Mouse (Mus musculus) intestine, embryonic 16.5 days (tissue): ENCODE results near the gene Gm48552. TPM values are rescaled to one million over a fixed set of nuclear protein-coding genes. Genes with fewer than 3 reads are reported as not detected.

Experiments used
- ATAC-seq: fragments of 200-750 bp; cut with Nextera tagmentation; 2 replicates; pipeline ENCODE4 v1.8.0; 2017; ENCODE audit warnings: moderate TSS enrichment, moderate library complexity
- H3K27ac ChIP-seq: fragments of 300-500 bp; sonication (generic); 2 replicates; pipeline ENCODE4 v1.5.1; 2014; ENCODE audit warnings: mild to moderate bottlenecking, low read length
- H3K27me3 ChIP-seq: fragments of 300-500 bp; sonication (generic); replicated peaks from 2 replicates; pipeline ENCODE4 v1.6.1; 2014; ENCODE audit warnings: low read length, control low read depth, mixed read lengths; ENCODE audit not compliant: control insufficient read depth, insufficient read depth
- H3K36me3 ChIP-seq: fragments of 300-500 bp; sonication (generic); 2 replicates; pipeline ENCODE4 v1.6.1; 2014; ENCODE audit warnings: low read length, control low read depth; ENCODE audit not compliant: control insufficient read depth, insufficient read depth
- H3K4me1 ChIP-seq: fragments of 300-500 bp; sonication (generic); 2 replicates; pipeline ENCODE4 v1.6.1; 2014; ENCODE audit warnings: low read length, control low read depth, mixed read lengths; ENCODE audit not compliant: control insufficient read depth, insufficient read depth
- H3K4me2 ChIP-seq: fragments of 300-500 bp; sonication (generic); 2 replicates; pipeline ENCODE4 v1.6.1; 2014; ENCODE audit warnings: low read depth, low read length, control low read depth
- H3K4me3 ChIP-seq: fragments of 300-500 bp; sonication (generic); 2 replicates; pipeline ENCODE4 v1.5.1; 2014; ENCODE audit warnings: mild to moderate bottlenecking, low read length
- H3K9ac ChIP-seq: fragments of 300-500 bp; sonication (generic); 2 replicates; pipeline ENCODE4 v1.6.1; 2014; ENCODE audit warnings: low read depth, low read length
- H3K9me3 ChIP-seq: fragments of 300-500 bp; sonication (generic); 2 replicates; pipeline ENCODE4 v1.6.1; 2016; ENCODE audit warnings: low read length, control low read depth; ENCODE audit not compliant: control insufficient read depth
- WGBS: fragments of 180-500 bp; shearing (Covaris S2); extraction: QIAGEN DNeasy Blood & Tissue Kit; methylation state at CpG from one replicate; pipeline ENCODE4 v1.1.7; 2014; 5-methylcytosine and 5-hydroxymethylcytosine counted together
- polyA plus RNA-seq: library from polyadenylated mRNA; unstranded; fragments of >200 nt; fragmentation: Nextera tagmentation; extraction: Ambion mirVana; gene quantifications from 2 replicates; pipeline ENCODE4 v1.2.1, GENCODE M21; 2015

Gm48552 gene
- polyA plus RNA-seq, result 0.55 and 1.8 TPM in 2 replicates

DNA sequence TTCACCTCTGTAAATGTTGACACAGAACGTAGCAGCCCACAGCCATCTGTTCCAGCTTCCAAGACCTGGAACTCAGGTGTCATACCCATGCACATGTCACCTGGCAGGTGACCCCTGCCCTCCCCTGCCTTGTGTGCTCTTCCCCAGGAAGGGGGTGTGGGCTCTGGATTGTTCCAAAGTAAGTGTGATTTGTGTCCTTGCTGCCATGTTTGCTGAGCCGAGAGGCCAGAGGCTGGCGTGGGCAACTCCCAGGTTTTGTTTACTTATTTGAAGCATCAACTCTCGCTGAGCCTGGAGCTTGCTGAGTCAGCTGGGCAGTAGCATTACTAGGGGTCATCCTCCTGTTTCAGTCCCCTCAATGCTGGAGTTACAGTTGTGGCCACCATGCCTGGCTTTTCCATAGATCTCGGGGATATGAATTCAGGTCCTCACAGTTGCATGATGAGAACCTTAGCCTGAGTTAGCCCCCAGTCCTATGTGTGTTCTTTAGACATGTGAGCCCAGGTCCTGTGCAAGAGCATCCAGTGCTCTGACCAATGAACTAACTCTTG, at the start of gene Gm48552:
TSS of gene Gm48552 (plus strand) at position 501 of the 551 bp plus-strand sequence.
- no peak for ATAC-seq
- H3K4me2 ChIP-seq, result no peak within 1 kb of the TSS
- peak within 1 kb of the TSS; percentile 10; the same call in 1 of the 2 replicates for H3K27ac ChIP-seq
- peak within 1 kb of the TSS; percentile 35 for H3K9ac ChIP-seq
- no peaks in the 10 kb centered on the region for H3K9me3 ChIP-seq
- H3K4me1 ChIP-seq, result peaks cover 35% of the 10 kb centered on the region
- no peak within 1 kb of the TSS for H3K4me3 ChIP-seq
- H3K36me3 ChIP-seq, result peaks cover 11% of the 10 kb centered on the region
- no peaks in the 10 kb centered on the region for H3K27me3 ChIP-seq
- 53% methylated on average over 5 of the region's 5 CpGs for WGBS

DNA sequence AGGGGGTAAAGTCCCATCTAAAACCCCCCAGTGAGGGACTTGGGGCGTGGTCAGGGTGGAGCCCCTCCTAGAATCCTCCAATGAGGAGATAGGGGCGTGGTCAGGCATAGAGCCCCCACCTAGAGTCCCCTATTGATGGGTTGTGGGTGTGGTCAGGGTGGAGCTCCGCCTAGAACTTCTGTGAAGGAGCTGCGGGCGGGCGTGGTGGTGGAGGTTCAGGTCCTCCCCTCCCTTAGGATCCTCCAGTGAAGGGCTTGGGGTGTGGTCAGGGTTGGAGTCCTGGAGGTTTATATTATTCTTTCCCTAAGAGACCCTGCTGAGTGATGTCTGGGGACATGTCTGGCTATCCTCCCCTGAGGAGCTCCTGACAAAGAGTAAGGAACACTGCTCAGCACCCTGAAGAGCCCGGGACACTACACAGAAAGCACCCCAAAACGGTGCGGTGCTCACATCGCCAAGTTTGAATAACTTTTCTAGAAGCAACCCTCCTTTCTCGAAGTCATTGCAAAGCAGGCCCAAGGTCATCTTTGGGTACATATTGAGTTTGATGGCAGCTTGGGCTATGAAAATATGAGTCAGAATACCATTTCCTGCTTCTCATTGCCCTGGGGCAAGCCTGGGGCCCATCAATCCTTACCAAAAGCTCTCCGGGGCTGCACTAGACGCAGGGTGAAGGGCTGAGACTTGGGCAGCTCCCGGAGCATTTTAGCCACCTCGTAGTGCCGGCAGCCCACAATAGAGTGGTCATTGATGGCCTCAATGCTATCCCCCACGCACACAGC, 48.1 kb upstream of the Gm48552 start:
- no peak for ATAC-seq
- Histone ChIP-seq H3K9ac (no peak overlapping the region), H3K9me3 (no peaks in the 10 kb centered on the region), H3K4me3 (no peak overlapping the region), H3K4me1 (peaks cover 26% of the 10 kb centered on the region), H3K36me3 (no peaks in the 10 kb centered on the region), H3K27me3 (peaks cover 13% of the 10 kb centered on the region; the same call in 1 of the 2 replicates), H3K27ac (no peak overlapping the region), H3K4me2 (no peak overlapping the region)
- WGBS, result 43% methylated on average over 17 of the region's 17 CpGs

DNA sequence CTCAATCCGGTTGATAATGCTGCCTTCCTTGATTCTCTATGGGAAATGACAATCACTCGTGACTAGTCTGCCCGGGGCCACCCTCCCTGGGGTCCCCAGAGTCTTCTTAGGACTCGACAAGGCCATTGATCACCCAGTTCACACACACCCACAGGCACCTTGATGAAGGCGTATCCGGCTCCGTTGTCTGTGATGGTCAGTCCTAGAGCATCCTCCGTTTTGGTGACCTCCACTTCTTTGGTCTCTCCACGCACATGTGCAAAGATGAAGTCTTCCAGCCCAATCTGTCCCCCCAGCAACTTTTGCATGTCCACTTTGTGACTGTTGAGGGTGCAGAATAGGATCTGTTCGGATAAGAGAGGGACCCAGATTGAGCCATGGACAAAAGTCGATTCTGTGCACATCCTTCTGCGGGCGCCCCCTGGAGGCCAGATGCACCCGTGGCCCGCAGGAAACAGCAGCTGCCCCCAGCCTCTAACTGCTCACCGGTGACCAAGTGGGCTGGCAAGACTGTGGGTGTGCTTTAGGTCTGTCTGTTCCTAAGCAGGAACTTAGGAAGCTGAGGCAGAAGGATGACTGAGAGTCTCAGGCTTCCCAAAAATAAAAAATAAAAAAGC, 47.4 kb upstream of the Gm48552 start:
- Histone ChIP-seq H3K9me3 (no peaks in the 10 kb centered on the region), H3K9ac (no peak overlapping the region), H3K27me3 (peaks cover 13% of the 10 kb centered on the region; the same call in 1 of the 2 replicates), H3K36me3 (no peaks in the 10 kb centered on the region), H3K4me2 (no peak overlapping the region), H3K4me1 (peaks cover 21% of the 10 kb centered on the region), H3K27ac (no peak overlapping the region), H3K4me3 (no peak overlapping the region)
- no peak for ATAC-seq
- 36% methylated on average over 16 of the region's 16 CpGs for WGBS

DNA sequence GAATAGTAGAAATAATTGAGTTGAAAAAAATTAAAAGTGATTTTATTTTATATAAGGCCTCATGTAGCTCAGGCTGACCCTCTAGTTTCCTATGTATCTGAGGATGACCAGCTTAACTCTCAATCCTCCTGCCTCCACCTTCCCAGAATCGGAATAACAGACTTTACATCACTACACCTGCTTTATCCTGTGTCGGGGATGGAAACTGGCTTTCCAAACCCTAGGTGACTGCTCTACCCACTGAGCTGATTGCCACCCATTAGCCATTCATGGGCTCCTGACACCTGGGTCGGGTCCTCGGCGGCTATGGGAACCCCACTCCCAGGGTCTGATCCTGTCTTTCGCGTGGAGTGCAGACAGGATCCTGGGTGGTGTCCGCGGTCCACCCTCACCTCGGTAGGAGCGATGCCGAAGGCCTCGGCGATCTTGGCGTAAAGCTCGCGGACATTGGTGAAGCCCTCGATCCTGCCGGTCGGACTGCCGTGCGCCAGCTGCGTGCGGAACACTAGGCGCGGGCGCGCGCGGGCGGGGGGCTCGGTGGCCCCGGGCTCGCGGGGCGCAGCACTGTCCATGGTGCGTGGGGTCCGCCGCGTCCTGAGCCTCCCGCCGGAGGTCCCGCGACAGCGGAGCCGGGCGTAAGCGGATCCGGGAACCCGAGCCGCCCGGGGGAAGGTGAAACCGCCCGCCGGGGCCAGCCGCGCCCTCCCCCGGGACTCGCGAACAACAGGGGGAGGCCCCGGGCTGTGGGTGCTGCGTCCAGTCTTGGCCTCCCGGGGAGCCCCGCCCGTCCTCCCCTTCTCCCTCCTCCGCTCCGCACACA, 45.9 kb upstream of the Gm48552 start, which contains the start of gene Gipc3:
TSS of gene Gipc3 (minus strand) at position 581 of the 820 bp plus-strand sequence.
- no peaks in the 10 kb centered on the region for H3K36me3 ChIP-seq
- H3K9me3 ChIP-seq, result no peaks in the 10 kb centered on the region
- peak within 1 kb of the TSS; percentile 60 for H3K4me3 ChIP-seq
- 3% methylated on average over 64 of the region's 67 CpGs for WGBS
- peaks cover 32% of the 10 kb centered on the region for H3K4me1 ChIP-seq
- peak within 1 kb of the TSS; percentile 76 for H3K9ac ChIP-seq
- H3K4me2 ChIP-seq, result peak within 1 kb of the TSS; percentile 96
- H3K27ac ChIP-seq, result no peak within 1 kb of the TSS
- ATAC-seq, result no peak
- H3K27me3 ChIP-seq, result peaks cover 13% of the 10 kb centered on the region; the same call in 1 of the 2 replicates

DNA sequence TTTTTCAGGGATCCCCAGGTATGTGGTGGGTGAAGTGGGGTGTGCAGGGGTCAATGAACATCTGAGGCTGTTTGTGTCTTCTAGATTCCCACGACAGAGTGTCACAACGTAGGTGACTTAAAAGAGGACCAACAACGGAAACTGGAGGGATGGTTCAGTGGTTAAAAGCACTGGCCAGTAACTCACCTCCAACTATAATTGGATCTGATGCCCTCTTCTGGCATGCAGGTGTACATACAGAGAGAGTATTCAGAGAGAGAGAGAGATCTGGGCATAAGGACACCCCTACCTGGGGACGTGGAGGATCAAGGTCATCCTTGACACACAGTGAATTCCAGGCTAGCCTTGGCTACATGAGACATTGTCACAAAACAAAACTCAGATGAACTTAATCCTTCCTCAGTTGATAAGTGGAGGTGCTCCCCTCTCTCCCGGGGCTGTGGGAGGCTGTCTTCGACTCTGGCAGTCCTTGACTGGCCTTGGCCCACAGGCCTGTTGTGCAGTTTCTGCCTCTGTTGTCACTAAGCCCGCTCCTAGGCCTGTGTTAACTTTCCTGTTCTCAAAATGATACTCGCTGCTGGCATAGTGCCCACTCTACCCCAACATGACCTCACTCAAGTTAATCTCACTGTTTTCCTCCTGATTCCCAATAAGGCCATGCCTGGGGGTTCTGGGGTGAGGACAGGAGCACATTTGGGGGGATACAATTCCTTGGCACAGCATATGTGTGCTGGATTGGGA, 44.2 kb upstream of the Gm48552 start:
- Histone ChIP-seq H3K4me3 (no peak overlapping the region), H3K9me3 (no peaks in the 10 kb centered on the region), H3K27ac (no peak overlapping the region), H3K9ac (no peak overlapping the region), H3K27me3 (peaks cover 13% of the 10 kb centered on the region; the same call in 1 of the 2 replicates), H3K36me3 (no peaks in the 10 kb centered on the region), H3K4me1 (peaks cover 45% of the 10 kb centered on the region), H3K4me2 (no peak overlapping the region)
- ATAC-seq, result no peak
- 53% methylated on average over 8 of the region's 8 CpGs for WGBS

DNA sequence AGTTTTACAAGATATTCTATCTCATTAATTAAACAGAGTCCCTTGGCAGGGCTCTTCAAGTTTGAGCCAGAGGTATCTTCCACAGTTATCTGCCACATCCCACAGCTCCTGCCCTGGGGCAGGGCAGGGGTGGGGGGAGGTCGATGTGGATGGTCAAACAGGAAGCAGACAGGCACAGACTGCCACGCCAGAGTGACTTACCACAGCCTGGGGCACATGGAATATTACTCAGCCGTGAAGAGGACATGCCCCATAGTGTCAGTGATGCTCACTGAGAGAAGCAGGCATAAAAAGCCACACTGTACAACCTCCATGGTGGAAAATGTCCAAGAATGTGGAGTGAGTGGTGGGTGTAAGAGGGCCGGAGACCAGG, 43.7 kb upstream of the Gm48552 start:
- H3K27me3 ChIP-seq, result peaks cover 13% of the 10 kb centered on the region; the same call in 1 of the 2 replicates
- no peaks in the 10 kb centered on the region for H3K36me3 ChIP-seq
- no peak overlapping the region for H3K27ac ChIP-seq
- H3K4me3 ChIP-seq, result no peak overlapping the region
- ATAC-seq, result no peak
- no peak overlapping the region for H3K9ac ChIP-seq
- no peaks in the 10 kb centered on the region for H3K9me3 ChIP-seq
- 90% methylated on average over 4 of the region's 4 CpGs for WGBS
- peaks cover 47% of the 10 kb centered on the region for H3K4me1 ChIP-seq
- no peak overlapping the region for H3K4me2 ChIP-seq

DNA sequence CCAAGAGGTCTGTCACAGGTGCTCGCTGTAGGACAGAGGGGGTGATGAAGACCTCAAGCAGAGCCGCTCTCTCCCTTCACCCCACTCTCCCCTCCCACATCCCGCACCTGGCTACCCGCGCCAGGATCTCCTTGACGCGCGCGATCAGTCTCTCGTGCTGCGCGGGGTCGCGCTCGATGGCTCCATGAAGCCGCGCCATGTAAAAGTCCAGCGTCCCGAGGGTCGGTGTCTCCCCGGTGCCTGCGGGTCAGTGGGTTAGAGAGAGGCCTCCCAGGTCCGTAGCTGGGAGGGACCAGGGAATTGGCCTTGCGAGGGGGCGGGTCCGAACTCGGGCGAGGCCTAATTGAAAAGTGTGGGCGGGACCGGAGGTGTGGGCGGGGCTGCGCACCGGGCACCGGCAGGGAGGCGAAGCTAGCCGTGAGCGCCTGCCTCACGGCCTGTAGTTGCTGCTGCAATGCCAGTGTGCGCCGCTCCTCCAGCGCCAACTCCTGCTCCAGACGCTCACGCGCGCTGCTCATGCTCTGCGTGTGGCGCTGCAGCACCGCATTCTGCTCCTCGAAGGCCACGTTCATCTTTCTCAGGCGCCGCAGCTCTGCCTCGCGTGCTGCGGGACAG, 42.2 kb upstream of the Gm48552 start:
- H3K4me1 ChIP-seq, result peaks cover 37% of the 10 kb centered on the region
- ATAC-seq, result peak; percentile 14
- H3K9ac ChIP-seq, result peak overlapping the region; percentile 60
- no peaks in the 10 kb centered on the region for H3K9me3 ChIP-seq
- H3K4me3 ChIP-seq, result peak overlapping the region; percentile 45
- H3K36me3 ChIP-seq, result no peaks in the 10 kb centered on the region
- 13% methylated on average over 55 of the region's 55 CpGs for whole genome bisulfite sequencing
- H3K4me2 ChIP-seq, result peak overlapping the region; percentile 68
- H3K27me3 ChIP-seq, result peaks cover 13% of the 10 kb centered on the region; the same call in 1 of the 2 replicates
- H3K27ac ChIP-seq, result peak overlapping the region; percentile 69

DNA sequence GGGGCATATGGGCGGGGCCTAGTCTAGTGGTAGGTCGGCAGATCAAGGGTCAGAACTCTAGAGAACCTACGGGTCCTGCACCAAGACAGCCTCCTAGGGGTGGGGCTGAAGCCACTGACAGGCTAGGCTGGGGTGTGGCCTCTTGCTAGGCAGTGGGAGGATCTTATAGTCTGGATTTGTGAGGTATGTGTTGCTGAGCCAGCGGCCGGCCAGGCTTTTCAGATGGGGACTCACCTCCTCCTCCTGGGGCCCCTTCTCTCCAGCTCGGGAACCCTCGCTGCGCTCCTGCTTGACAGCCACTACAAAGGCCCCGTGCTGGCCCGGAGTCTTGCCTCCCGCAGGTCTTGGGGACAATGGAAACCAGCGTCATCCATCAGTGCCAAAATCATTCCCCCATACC, 39.7 kb upstream of the Gm48552 start:
- H3K9me3 ChIP-seq, result no peaks in the 10 kb centered on the region
- peak; percentile 38 for ATAC-seq
- H3K4me3 ChIP-seq, result peak overlapping the region; percentile 86
- H3K9ac ChIP-seq, result peak overlapping the region; percentile 88
- H3K27ac ChIP-seq, result peak overlapping the region; percentile 87
- no peaks in the 10 kb centered on the region for H3K36me3 ChIP-seq
- 6% methylated on average over 12 of the region's 12 CpGs for WGBS
- H3K4me1 ChIP-seq, result peaks cover 33% of the 10 kb centered on the region
- H3K4me2 ChIP-seq, result peak overlapping the region; percentile 88
- H3K27me3 ChIP-seq, result peaks cover 2% of the 10 kb centered on the region; the same call in 1 of the 2 replicates
